Mouse (Mus musculus): Measurements from ENCODE around the gene Spata5. TPM values are rescaled to one million over a fixed set of nuclear protein-coding genes. Genes with fewer than 3 reads are reported as not detected.

Spata5 gene
- total and polyA plus RNA-seq, 3 experiments, result 33.5 to 67.6 TPM; not detected in 1

DNA sequence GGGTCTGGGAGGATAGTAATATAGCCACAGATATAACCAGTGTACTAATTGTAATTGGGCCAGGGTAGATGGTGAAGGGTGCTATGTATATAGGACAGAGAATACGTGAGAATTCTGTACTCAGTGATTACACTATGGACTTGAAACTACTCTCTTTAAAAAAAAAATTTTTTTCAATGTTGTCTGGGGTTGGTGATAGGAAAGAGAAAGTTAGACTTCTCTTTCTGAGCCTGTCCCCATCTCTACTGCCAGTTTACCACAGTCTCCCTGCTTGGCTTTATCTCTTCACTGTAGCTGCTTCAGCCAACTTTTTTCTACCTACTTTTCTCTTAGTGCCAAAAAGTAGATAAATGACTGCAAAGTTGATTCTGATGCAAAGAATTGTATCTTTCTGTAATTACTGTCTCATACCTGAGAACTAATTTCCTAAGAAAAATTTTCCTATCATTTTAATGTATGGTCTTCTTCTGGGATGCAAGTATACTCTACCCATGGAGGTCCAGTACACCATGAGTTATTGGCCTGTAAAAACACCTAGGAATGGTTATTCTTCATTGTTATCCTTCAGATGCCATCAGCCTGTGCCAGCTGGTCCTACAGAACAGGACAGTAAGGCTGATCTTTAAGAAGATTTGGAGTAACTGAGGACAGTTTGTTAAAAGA, 133.8 kb downstream of the Spata5 start:
- DNase-seq (ENCODE audit: low read depth, low spot score), result peak; percentile 90
- peaks cover 43 to 67% of the 10 kb centered on the region in 2 experiments for H3K4me1 ChIP-seq (ENCODE audit: control insufficient read depth in 1 of 2, insufficient read depth in 2 of 2, low read length in 2 of 2)
- H3K36me3 ChIP-seq (ENCODE audit: control insufficient read depth in 1 of 2, insufficient read depth in 2 of 2, low read length in 2 of 2), result peaks cover 0 to 78% of the 10 kb centered on the region in 2 experiments; a peak in 2 of 4 replicates
- no peaks in the 10 kb centered on the region; the same call in 1 of the 2 replicates for H3K79me2 ChIP-seq (ENCODE audit: control insufficient read depth, insufficient read depth, low read length, poor library complexity)
- no peaks in the 10 kb centered on the region for H3K27me3 ChIP-seq (ENCODE audit: control insufficient read depth in 1 of 2, insufficient read depth in 2 of 2, low read length in 2 of 2)
- peak overlapping the region; percentile 98 for H3K27ac ChIP-seq (ENCODE audit: control insufficient read depth, low read depth, low read length)
- H3K9ac ChIP-seq (ENCODE audit: control insufficient read depth, low read depth, low read length, poor library complexity, severe bottlenecking), result peak overlapping the region; percentile 29; the same call in 1 of the 2 replicates
- H3K9me3 ChIP-seq (replicated peaks; ENCODE audit: insufficient read depth, low read length), result no peaks in the 10 kb centered on the region
- no peak overlapping the region for H3K4me3 ChIP-seq (ENCODE audit: control insufficient read depth in 1 of 2, insufficient read depth in 1 of 2, low read depth in 2 of 2, low read length in 2 of 2)
- 0 out of 2 replicates have a peak, but pooled peaks have one; percentile 60 for TF ChIP-seq MEF2A (IDR thresholded peaks at IDR 0.05; ENCODE audit: extremely low read depth, insufficient replicate concordance, low read depth, low read length, poor library complexity, severe bottlenecking)
- peak; percentile 97 to 98 for TF ChIP-seq EP300 (IDR thresholded peaks at IDR 0.05; ENCODE audit: low read depth in 1 of 2, low read length in 2 of 2)
- TF ChIP-seq ZC3H11A (IDR thresholded peaks at IDR 0.05; ENCODE audit: low read depth, low read length), result no peak
- no peak for TF ChIP-seq GABPA (IDR thresholded peaks at IDR 0.05; ENCODE audit: low read depth, low read length)
- peak; percentile 27; the same call in 1 of the 2 replicates for TF ChIP-seq BHLHE40 (IDR thresholded peaks at IDR 0.05; ENCODE audit: borderline replicate concordance, low read depth, low read length)
- TF ChIP-seq TBP (IDR thresholded peaks at IDR 0.05; ENCODE audit: low read depth, low read length), result no peak
- TF ChIP-seq TCF12 (IDR thresholded peaks at IDR 0.05; ENCODE audit: low read depth, low read length), result peak; percentile 98
- no peak for TF ChIP-seq POLR2AphosphoS5 (IDR thresholded peaks at IDR 0.05; ENCODE audit: borderline replicate concordance, low read depth, low read length)
- TF ChIP-seq ETS1 (IDR thresholded peaks at IDR 0.05; ENCODE audit: low read depth, low read length), result peak; percentile 87
- peak; percentile 85 for TF ChIP-seq SIN3A (IDR thresholded peaks at IDR 0.05; ENCODE audit: low read length)
- no peak for TF ChIP-seq MAX (IDR thresholded peaks at IDR 0.05; ENCODE audit: low read length)
- TF ChIP-seq USF2 (IDR thresholded peaks at IDR 0.05; ENCODE audit: borderline replicate concordance in 1 of 2, insufficient read depth in 1 of 2, low read depth in 1 of 2, low read length in 2 of 2), result no peak
- TF ChIP-seq NRF1 (IDR thresholded peaks at IDR 0.05; ENCODE audit: insufficient read depth, low read depth, low read length, poor library complexity, severe bottlenecking), result no peak
- no peak for TF ChIP-seq RAD21 (IDR thresholded peaks at IDR 0.05; ENCODE audit: low read depth, low read length)
- no peak for TF ChIP-seq CHD1 (IDR thresholded peaks at IDR 0.05; ENCODE audit: low read depth, low read length)
- no peak; the same call in 1 of the 2 replicates for TF ChIP-seq MYC (IDR thresholded peaks at IDR 0.05; ENCODE audit: low read depth, low read length)
- TF ChIP-seq USF1 (IDR thresholded peaks at IDR 0.05; ENCODE audit: low read depth, low read length), result no peak
- no peak for TF ChIP-seq E2F4 (IDR thresholded peaks at IDR 0.05; ENCODE audit: borderline replicate concordance, low read depth, low read length)
- TF ChIP-seq MAFK (IDR thresholded peaks at IDR 0.05; ENCODE audit: borderline replicate concordance, low read depth, low read length), result peak; percentile 34; the same call in 1 of the 2 replicates
- no peak for TF ChIP-seq POLR2A (IDR thresholded peaks at IDR 0.05; ENCODE audit: control insufficient read depth in 1 of 2, insufficient read depth in 1 of 2, low read depth in 1 of 2, low read length in 2 of 2, poor library complexity in 1 of 2)
- TF ChIP-seq UBTF (IDR thresholded peaks at IDR 0.05; ENCODE audit: borderline replicate concordance, insufficient read depth, low read depth, low read length), result no peak
- no peak for TF ChIP-seq ZMIZ1 (IDR thresholded peaks at IDR 0.05; ENCODE audit: low read depth, low read length)
- peak; percentile 97 for TF ChIP-seq GATA1 (IDR thresholded peaks at IDR 0.05; ENCODE audit: low read depth, low read length)
- TF ChIP-seq ZNF384 (IDR thresholded peaks at IDR 0.05; ENCODE audit: low read depth, low read length), result peak; percentile 98
- no peak; the same call in 1 of the 2 replicates for TF ChIP-seq ZKSCAN1 (IDR thresholded peaks at IDR 0.05; ENCODE audit: low read depth, low read length)
- TF ChIP-seq CHD2 (IDR thresholded peaks at IDR 0.05; ENCODE audit: low read length), result no peak; the same call in 1 of the 2 replicates
- no peak for TF ChIP-seq JUND (IDR thresholded peaks at IDR 0.05; ENCODE audit: low read depth, low read length)
- no peak for TF ChIP-seq ELF1 (IDR thresholded peaks at IDR 0.05; ENCODE audit: low read depth, low read length)
- TF ChIP-seq NELFE (IDR thresholded peaks at IDR 0.05; ENCODE audit: low read depth, low read length), result no peak
- TF ChIP-seq HCFC1 (IDR thresholded peaks at IDR 0.05; ENCODE audit: low read depth, low read length), result no peak
- no peak for TF ChIP-seq MXI1 (IDR thresholded peaks at IDR 0.05; ENCODE audit: low read depth, low read length)
- TF ChIP-seq SMC3 (IDR thresholded peaks at IDR 0.05; ENCODE audit: low read depth, low read length), result no peak
- no peak for TF ChIP-seq MYB (IDR thresholded peaks at IDR 0.05; ENCODE audit: low read depth, low read length)
- TF ChIP-seq MAZ (IDR thresholded peaks at IDR 0.05; ENCODE audit: low read depth, low read length), result no peak
- TF ChIP-seq CTCF (IDR thresholded peaks at IDR 0.05 in 2 of 3, conservative IDR thresholded peaks at IDR 0.05 in 1 of 3; ENCODE audit: control insufficient read depth in 1 of 3, insufficient read depth in 1 of 3, low read depth in 2 of 3, low read length in 3 of 3, poor library complexity in 1 of 3, severe bottlenecking in 1 of 3), result no peak
- 0 out of 2 replicates have a peak, but pooled peaks have one; percentile 10 for TF ChIP-seq KAT2A (conservative IDR thresholded peaks at IDR 0.05; ENCODE audit: low read depth, low read length)

Data from MEL (cell line).